Mouse (Mus musculus): Measurements from ENCODE around the gene Itga9. TPM values are rescaled to one million over a fixed set of nuclear protein-coding genes. Genes with fewer than 3 reads are reported as not detected.

Itga9 gene
- total and polyA plus RNA-seq, 2 experiments from 2014 or later = 10.7 to 61.5 TPM

GRCm38 (mm10) chr9:118611958-118612581, 5.6 kb downstream of the Itga9 start:
- H3K36me3 ChIP-seq (replicated peaks; ENCODE audit: control insufficient read depth, insufficient read depth, low read length) = no peaks in the 10 kb centered on the region
- no peaks in the 10 kb centered on the region for H3K27me3 ChIP-seq (ENCODE audit: control insufficient read depth, insufficient read depth, low read length)
- no peak for TF ChIP-seq EP300 (IDR thresholded peaks at IDR 0.05; ENCODE audit: low read depth)
- TF ChIP-seq CTCF (IDR thresholded peaks at IDR 0.05; ENCODE audit: low read depth) = no peak
- H3K9ac ChIP-seq (replicated peaks; ENCODE audit: low read depth, low read length) = no peak overlapping the region
- DNase-seq (ENCODE audit: low spot score) = peak; percentile 30
- 33% methylated on average over 20 of the region's 20 CpGs for WGBS
- peak overlapping the region; percentile 55 for H3K4me2 ChIP-seq (ENCODE audit: low read depth, low read length)
- H3K4me3 ChIP-seq (ENCODE audit: low read depth, low read length) = peak overlapping the region; percentile 17; the same call in 1 of the 2 replicates
- no peaks in the 10 kb centered on the region for H3K9me3 ChIP-seq (replicated peaks; ENCODE audit: control insufficient read depth, low read length)
- no peak overlapping the region for H3K27ac ChIP-seq (ENCODE audit: low read depth)
- H3K4me1 ChIP-seq (ENCODE audit: control insufficient read depth, insufficient read depth) = peaks cover 35% of the 10 kb centered on the region
- no peak; the same call in 1 of the 2 replicates for ATAC-seq (ENCODE audit: insufficient read depth, low read depth)

- Histone ChIP-seq H3K4me1 (ENCODE audit: control insufficient read depth, insufficient read depth) (peaks cover 5% of the 10 kb centered on the region; the same call in 1 of the 2 replicates), H3K4me3 (ENCODE audit: low read depth, low read length) (no peak overlapping the region), H3K9me3 (replicated peaks; ENCODE audit: control insufficient read depth, low read length) (no peaks in the 10 kb centered on the region), H3K9ac (replicated peaks; ENCODE audit: low read depth, low read length) (no peak overlapping the region), H3K27ac (ENCODE audit: low read depth) (no peak overlapping the region), H3K27me3 (ENCODE audit: control insufficient read depth, insufficient read depth, low read length) (no peaks in the 10 kb centered on the region), H3K4me2 (ENCODE audit: low read depth, low read length) (no peak overlapping the region), H3K36me3 (replicated peaks; ENCODE audit: control insufficient read depth, insufficient read depth, low read length) (no peaks in the 10 kb centered on the region)
- WGBS = 75% methylated on average over 5 of the region's 5 CpGs
- ATAC-seq (ENCODE audit: insufficient read depth, low read depth) (no peak), DNase-seq (ENCODE audit: low spot score) (no peak)
- TF ChIP-seq EP300 (IDR thresholded peaks at IDR 0.05; ENCODE audit: low read depth) (no peak), CTCF (IDR thresholded peaks at IDR 0.05; ENCODE audit: low read depth) (no peak)
Measured at GRCm38 (mm10) chr9:118617237-118617636, 10.7 kb downstream of the Itga9 start.

- Histone ChIP-seq H3K9me3 (replicated peaks; ENCODE audit: control insufficient read depth, low read length) (no peaks in the 10 kb centered on the region), H3K4me3 (ENCODE audit: low read depth, low read length) (no peak overlapping the region), H3K27ac (ENCODE audit: low read depth) (no peak overlapping the region), H3K4me2 (ENCODE audit: low read depth, low read length) (no peak overlapping the region), H3K27me3 (ENCODE audit: control insufficient read depth, insufficient read depth, low read length) (no peaks in the 10 kb centered on the region), H3K9ac (replicated peaks; ENCODE audit: low read depth, low read length) (no peak overlapping the region), H3K36me3 (replicated peaks; ENCODE audit: control insufficient read depth, insufficient read depth, low read length) (no peaks in the 10 kb centered on the region), H3K4me1 (ENCODE audit: control insufficient read depth, insufficient read depth) (no peaks in the 10 kb centered on the region)
- 58% methylated on average over 3 of the region's 3 CpGs for WGBS
- ATAC-seq (ENCODE audit: insufficient read depth, low read depth) (no peak; the same call in 1 of the 2 replicates), DNase-seq (ENCODE audit: low spot score) (no peak)
- no peak for TF ChIP-seq CTCF (IDR thresholded peaks at IDR 0.05; ENCODE audit: low read depth)
- TF ChIP-seq EP300 (IDR thresholded peaks at IDR 0.05; ENCODE audit: low read depth) = no peak
Measured at GRCm38 (mm10) chr9:118618732-118619250, 12.3 kb downstream of the Itga9 start.

GRCm38 (mm10) chr9:118620807-118621206, 14.3 kb downstream of the Itga9 start:
- H3K27ac ChIP-seq (ENCODE audit: low read depth) = no peak overlapping the region
- H3K36me3 ChIP-seq (replicated peaks; ENCODE audit: control insufficient read depth, insufficient read depth, low read length) = no peaks in the 10 kb centered on the region
- H3K9ac ChIP-seq (replicated peaks; ENCODE audit: low read depth, low read length) = no peak overlapping the region
- 55% methylated on average over 4 of the region's 4 CpGs for WGBS
- 0 out of 2 replicates have a peak, but pooled peaks cover 4% of the 10 kb centered on the region for H3K4me1 ChIP-seq (ENCODE audit: control insufficient read depth, insufficient read depth)
- TF ChIP-seq CTCF (IDR thresholded peaks at IDR 0.05; ENCODE audit: low read depth) (no peak), EP300 (IDR thresholded peaks at IDR 0.05; ENCODE audit: low read depth) (no peak)
- no peaks in the 10 kb centered on the region for H3K9me3 ChIP-seq (replicated peaks; ENCODE audit: control insufficient read depth, low read length)
- H3K4me3 ChIP-seq (ENCODE audit: low read depth, low read length) = no peak overlapping the region
- H3K4me2 ChIP-seq (ENCODE audit: low read depth, low read length) = no peak overlapping the region
- DNase-seq (ENCODE audit: low spot score) (no peak), ATAC-seq (ENCODE audit: insufficient read depth, low read depth) (no peak)
- no peaks in the 10 kb centered on the region for H3K27me3 ChIP-seq (ENCODE audit: control insufficient read depth, insufficient read depth, low read length)

- Histone ChIP-seq H3K4me2 (ENCODE audit: low read depth, low read length) (no peak overlapping the region), H3K9ac (replicated peaks; ENCODE audit: low read depth, low read length) (no peak overlapping the region), H3K4me3 (ENCODE audit: low read depth, low read length) (no peak overlapping the region), H3K4me1 (ENCODE audit: control insufficient read depth, insufficient read depth) (0 out of 2 replicates have a peak, but pooled peaks cover 4% of the 10 kb centered on the region), H3K9me3 (replicated peaks; ENCODE audit: control insufficient read depth, low read length) (no peaks in the 10 kb centered on the region), H3K27me3 (ENCODE audit: control insufficient read depth, insufficient read depth, low read length) (no peaks in the 10 kb centered on the region), H3K36me3 (replicated peaks; ENCODE audit: control insufficient read depth, insufficient read depth, low read length) (peaks cover 2% of the 10 kb centered on the region), H3K27ac (ENCODE audit: low read depth) (no peak overlapping the region)
- DNase-seq (ENCODE audit: low spot score) (no peak), ATAC-seq (ENCODE audit: insufficient read depth, low read depth) (no peak)
- TF ChIP-seq EP300 (IDR thresholded peaks at IDR 0.05; ENCODE audit: low read depth) (no peak), CTCF (IDR thresholded peaks at IDR 0.05; ENCODE audit: low read depth) (no peak)
- 84% methylated on average over 6 of the region's 6 CpGs for WGBS
Measured at GRCm38 (mm10) chr9:118621691-118622090, 15.2 kb downstream of the Itga9 start.

Measured in heart, postnatal 0 days (tissue).